Mouse (Mus musculus) erythroid progenitor cell, adult 5-6 weeks (primary cell): Measurements from ENCODE around the gene Sec14l1. TPM values are rescaled to one million over a fixed set of nuclear protein-coding genes. Genes with fewer than 3 reads are reported as not detected.
A peak's percentile ranks its signal among the peaks of the same experiment; 100 is the strongest.

ENCODE experiments used
- ATAC-seq: replicated peaks from 2 replicates; pipeline ENCODE4 v1.8.0; 2016; ENCODE audit warnings: moderate number of reproducible peaks, mild to moderate bottlenecking, moderate TSS enrichment, inconsistent platforms; ENCODE audit not compliant: poor library complexity, low FRiP score, severe bottlenecking
- total RNA-seq, 2 experiments: library from RNA; stranded (forward) in 1 of 2; stranded (reverse) in 1 of 2; fragments of 150-400 nt in 1 of 2; fragments of 186-747, 209-891 nt in 1 of 2; gene quantifications; 2 replicates each; pipeline versions ENCODE4 v1.2.3 to v1.2.4; 2015 to 2017; ENCODE audit warnings: low replicate concordance in 2 of 2

The Sec14l1 gene
- total RNA-seq, 2 experiments from 2014 or later: 32.3 to 41.3 TPM

- 0 out of 2 replicates have a peak, but pooled peaks have one; percentile 8 for ATAC-seq
These were observed 55.0 kb downstream of the Sec14l1 start for GRCm38 (mm10) chr11:117169801-117170565.

GRCm38 (mm10) chr11:117174098-117174892 lies 59.3 kb downstream of the Sec14l1 start:
- no peak for ATAC-seq

GRCm38 (mm10) chr11:117174924-117175323 lies 60.0 kb downstream of the Sec14l1 start:
- no peak for ATAC-seq

- no peak for ATAC-seq
These were observed 60.5 kb downstream of the Sec14l1 start for GRCm38 (mm10) chr11:117175472-117175871.

- ATAC-seq: no peak
These were observed 61.3 kb downstream of the Sec14l1 start for GRCm38 (mm10) chr11:117176304-117176703.

GRCm38 (mm10) chr11:117176900-117177299 lies 61.9 kb downstream of the Sec14l1 start:
- no peak for ATAC-seq

- ATAC-seq: 0 out of 2 replicates have a peak, but pooled peaks have one; percentile 55
These were observed 62.5 kb downstream of the Sec14l1 start for GRCm38 (mm10) chr11:117177303-117177979.

GRCm38 (mm10) chr11:117179902-117180301 lies 64.9 kb downstream of the Sec14l1 start:
- no peak for ATAC-seq

GRCm38 (mm10) chr11:117182808-117183207 lies 67.8 kb downstream of the Sec14l1 start:
- no peak for ATAC-seq

GRCm38 (mm10) chr11:117183299-117183698 lies 68.3 kb downstream of the Sec14l1 start:
- no peak for ATAC-seq

- no peak for ATAC-seq
These were observed 68.9 kb downstream of the Sec14l1 start for GRCm38 (mm10) chr11:117183841-117184240.

GRCm38 (mm10) chr11:117185076-117185933 lies 70.3 kb downstream of the Sec14l1 start:
- no peak for ATAC-seq

- no peak for ATAC-seq
These were observed 76.6 kb downstream of the Sec14l1 start for GRCm38 (mm10) chr11:117191524-117191923.

GRCm38 (mm10) chr11:117194475-117194937 lies 79.5 kb downstream of the Sec14l1 start:
- no peak for ATAC-seq

- ATAC-seq: no peak
These were observed 80.6 kb downstream of the Sec14l1 start for GRCm38 (mm10) chr11:117195616-117196015.

GRCm38 (mm10) chr11:117196681-117197080 lies 81.7 kb downstream of the Sec14l1 start:
- ATAC-seq: no peak

- no peak for ATAC-seq
These were observed 83.2 kb downstream of the Sec14l1 start for GRCm38 (mm10) chr11:117198122-117198521.

- ATAC-seq: peak; percentile 16; the same call in 1 of the 2 replicates
These were observed 84.6 kb downstream of the Sec14l1 start, which contains the start of gene Sept9 for GRCm38 (mm10) chr11:117199282-117200175. TSS of gene Sept9 (plus strand) at chr11:117199661.
